Mouse (Mus musculus) testis, adult 2 months (tissue): Measurements from ENCODE around the gene Lbx2. TPM values are rescaled to one million over a fixed set of nuclear protein-coding genes. Genes with fewer than 3 reads are reported as not detected.
A peak's percentile ranks its signal among the peaks of the same experiment; 100 is the strongest.

ENCODE experiments used
- H3K27ac ChIP-seq: fragments of 200-500 bp; 2 replicates; pipeline ENCODE4 v1.5.1; 2012; ENCODE audit warnings: low read depth, low read length; ENCODE audit not compliant: control insufficient read depth, insufficient read depth
- H3K27me3 ChIP-seq: fragments of 200-500 bp; 2 replicates; pipeline ENCODE4 v1.6.1; 2012; ENCODE audit warnings: mild to moderate bottlenecking, low read length, moderate library complexity; ENCODE audit not compliant: control insufficient read depth, insufficient read depth
- H3K36me3 ChIP-seq: fragments of 200-500 bp; 2 replicates; pipeline ENCODE4 v1.6.1; 2012; ENCODE audit warnings: mild to moderate bottlenecking, low read length; ENCODE audit not compliant: control insufficient read depth, insufficient read depth
- H3K4me1 ChIP-seq: fragments of 200-500 bp; 2 replicates; pipeline ENCODE4 v1.6.1; 2012; ENCODE audit warnings: low read length; ENCODE audit not compliant: control insufficient read depth, insufficient read depth
- H3K4me3 ChIP-seq: fragments of 200-500 bp; 2 replicates; pipeline ENCODE4 v1.5.1; 2012; ENCODE audit warnings: low read depth, mild to moderate bottlenecking, low read length, moderate library complexity, mixed read lengths; ENCODE audit not compliant: control insufficient read depth
- CTCF ChIP-seq: fragments of 200-500 bp; IDR thresholded peaks from 2 replicates; pipeline ENCODE4 v1.5.1; 2012; ENCODE audit warnings: low read depth, mild to moderate bottlenecking, inconsistent platforms, low read length, moderate library complexity; ENCODE audit not compliant: control insufficient read depth, insufficient read depth, insufficient replicate concordance
- POLR2A ChIP-seq: fragments of 200-500 bp; IDR thresholded peaks from 2 replicates; pipeline ENCODE4 v1.6.1; 2012; ENCODE audit warnings: low read depth, mild to moderate bottlenecking, inconsistent platforms, low read length, moderate library complexity; ENCODE audit not compliant: control insufficient read depth
- polyA plus RNA-seq: library from polyadenylated mRNA; depleted of rRNA; stranded (reverse); fragments of >200 nt; gene quantifications from 2 replicates; pipeline ENCODE4 v1.2.3, GENCODE M21; 2012

The Lbx2 gene
- polyA plus RNA-seq, 1 experiment: 0.25 TPM

DNA sequence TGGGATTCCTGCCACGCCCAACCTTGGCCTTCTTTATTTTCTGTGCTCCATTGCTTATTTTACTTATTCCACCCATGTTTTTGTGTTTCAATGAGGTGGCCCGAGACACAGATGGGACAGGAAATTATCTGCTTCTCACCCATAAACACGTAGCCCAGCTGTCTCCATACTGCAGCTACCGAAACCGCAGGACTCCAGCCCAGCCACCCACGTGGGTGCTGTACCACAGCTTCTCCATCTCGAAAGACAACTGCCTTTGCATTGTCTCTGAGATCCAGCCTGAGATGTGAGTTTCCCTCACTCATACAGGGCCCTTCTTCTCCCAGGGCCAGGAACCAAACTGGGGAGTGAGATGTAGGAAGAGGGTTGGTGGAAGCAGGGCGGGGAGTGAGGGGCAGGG, 20.2 kb upstream of the Lbx2 start:
- Histone ChIP-seq H3K27me3 (peaks cover 2% of the 10 kb centered on the region; the same call in 1 of the 2 replicates), H3K27ac (no peak overlapping the region), H3K4me3 (no peak overlapping the region), H3K36me3 (no peaks in the 10 kb centered on the region), H3K4me1 (peaks cover 9% of the 10 kb centered on the region)
- no peak for TF ChIP-seq POLR2A
- TF ChIP-seq CTCF: no peak

DNA sequence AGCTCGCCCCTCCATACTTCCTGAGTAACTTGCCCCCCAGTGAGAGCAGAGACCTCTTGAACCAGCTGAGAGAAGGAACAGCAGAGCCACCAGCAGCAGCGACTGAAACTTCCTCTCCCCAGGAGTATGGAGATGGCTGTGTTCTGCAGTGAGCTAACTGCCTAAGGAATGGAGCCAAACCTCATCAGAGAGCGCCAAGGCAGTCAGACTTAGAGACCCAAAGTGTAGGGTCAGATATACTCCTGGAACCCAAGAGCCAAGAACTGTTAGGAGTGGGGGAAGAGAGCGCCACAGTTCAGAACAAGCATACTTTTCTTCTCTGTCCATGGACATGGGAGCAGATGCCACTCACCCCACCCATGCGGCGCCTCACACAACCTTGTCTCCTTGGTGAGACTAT, 19.7 kb upstream of the Lbx2 start:
- Histone ChIP-seq H3K27ac (no peak overlapping the region), H3K36me3 (no peaks in the 10 kb centered on the region), H3K4me3 (no peak overlapping the region), H3K27me3 (peaks cover 3% of the 10 kb centered on the region; the same call in 1 of the 2 replicates), H3K4me1 (peaks cover 11% of the 10 kb centered on the region)
- no peak for TF ChIP-seq CTCF
- TF ChIP-seq POLR2A: no peak

DNA sequence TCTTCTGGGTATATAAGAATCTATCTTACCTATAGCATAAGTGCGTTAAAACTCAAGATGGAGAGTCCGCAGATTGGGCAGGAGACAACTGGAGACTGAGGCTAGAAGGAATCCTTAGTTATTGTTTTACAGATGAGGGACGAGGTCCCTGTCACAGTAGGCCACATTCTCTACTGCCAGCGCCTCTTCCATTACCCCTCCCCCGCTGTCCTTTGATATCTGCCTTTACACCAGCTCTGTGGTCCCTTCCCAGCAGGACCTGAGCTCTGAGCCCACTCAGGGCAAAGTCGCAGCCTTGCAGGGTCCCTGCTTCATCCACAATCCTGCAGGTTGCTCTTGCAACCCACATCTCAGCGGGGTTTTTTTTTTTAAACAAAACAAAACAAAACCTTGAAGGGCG, 17.9 kb upstream of the Lbx2 start:
- H3K36me3 ChIP-seq: no peaks in the 10 kb centered on the region
- peaks cover 12% of the 10 kb centered on the region for H3K4me1 ChIP-seq
- no peak overlapping the region for H3K4me3 ChIP-seq
- H3K27me3 ChIP-seq: peaks cover 3% of the 10 kb centered on the region; the same call in 1 of the 2 replicates
- no peak overlapping the region for H3K27ac ChIP-seq
- TF ChIP-seq POLR2A: no peak
- no peak for TF ChIP-seq CTCF

DNA sequence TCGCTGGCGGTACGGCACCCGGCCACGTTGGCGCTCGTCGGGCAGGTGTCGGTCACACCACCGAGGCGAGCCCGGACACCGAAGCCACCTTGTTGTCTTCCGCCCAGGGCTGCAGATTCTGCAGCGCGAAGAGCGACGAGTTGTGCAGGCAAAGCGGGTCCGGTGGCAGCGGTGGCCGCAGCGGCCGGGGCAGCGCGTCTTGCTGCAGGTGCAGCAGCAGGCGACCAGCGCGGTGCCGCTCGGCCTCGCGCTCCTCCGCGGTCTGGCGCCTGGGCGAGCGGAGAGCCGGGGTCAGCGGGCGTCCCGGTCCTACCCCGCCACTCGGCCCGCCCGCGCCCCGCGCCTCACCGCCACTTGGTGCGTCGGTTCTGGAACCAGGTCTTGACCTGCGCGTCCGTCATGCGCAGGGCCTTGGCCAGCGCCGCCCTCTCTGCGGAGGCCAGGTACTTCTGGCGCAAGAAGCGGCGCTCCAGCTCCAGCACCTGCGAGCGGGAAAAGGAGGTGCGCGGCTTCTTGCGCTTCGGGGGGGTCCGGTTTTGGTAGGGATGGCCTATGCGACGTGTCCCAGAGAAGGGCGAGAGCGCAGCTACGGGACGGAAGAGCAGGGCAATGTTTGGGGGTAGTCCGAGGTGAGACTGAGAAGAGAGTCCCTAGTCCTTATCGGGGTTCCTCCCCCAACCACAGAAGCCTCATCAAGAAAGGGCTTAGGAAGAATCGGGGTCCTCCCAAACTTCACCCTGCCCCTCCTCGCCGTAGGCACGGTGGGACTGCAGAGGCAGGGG, 17.3 kb upstream of the Lbx2 start:
- Histone ChIP-seq H3K36me3 (no peaks in the 10 kb centered on the region), H3K27ac (no peak overlapping the region), H3K4me1 (peaks cover 12% of the 10 kb centered on the region), H3K27me3 (peaks cover 3% of the 10 kb centered on the region; the same call in 1 of the 2 replicates), H3K4me3 (no peak overlapping the region; the same call in 1 of the 2 replicates)
- no peak for TF ChIP-seq POLR2A
- TF ChIP-seq CTCF: no peak

DNA sequence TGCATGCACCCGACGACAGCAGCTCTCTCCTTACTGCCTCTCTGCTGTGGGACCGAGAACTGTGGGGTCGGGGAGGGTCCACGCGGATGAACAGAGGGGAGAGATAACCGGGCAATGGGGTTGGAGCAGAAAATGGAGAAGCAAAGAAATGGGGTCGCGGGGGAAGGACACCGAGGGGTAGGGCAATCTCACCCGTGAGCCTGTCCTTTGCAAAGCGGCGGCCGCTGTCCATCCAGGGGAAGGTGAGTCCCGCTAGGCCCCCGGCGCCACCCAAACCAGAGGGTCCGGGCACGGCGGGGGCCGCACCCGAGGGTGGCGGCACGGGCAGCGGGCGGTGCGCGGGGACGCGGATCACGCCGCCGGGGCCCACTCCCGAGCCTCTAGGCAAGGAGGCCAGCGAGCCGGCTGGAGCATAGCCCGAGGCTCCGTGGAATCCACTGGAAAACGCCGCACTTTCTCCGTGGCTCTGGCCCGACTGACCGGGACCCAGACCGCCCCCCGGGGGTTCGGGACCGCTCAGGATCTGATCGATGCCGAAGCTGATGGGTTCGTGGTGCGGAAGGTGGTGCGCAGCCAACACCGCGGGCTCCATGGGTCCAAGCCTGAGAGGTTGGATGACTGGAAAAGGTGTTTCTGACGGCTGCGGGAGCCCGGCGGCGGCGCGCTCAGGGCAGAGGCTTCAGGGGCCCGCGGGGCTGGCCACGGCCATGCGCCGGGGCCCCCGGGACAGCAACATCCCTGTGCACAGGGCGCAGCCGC, 16.5 kb upstream of the Lbx2 start:
- Histone ChIP-seq H3K27ac (no peak overlapping the region), H3K27me3 (peaks cover 3% of the 10 kb centered on the region; the same call in 1 of the 2 replicates), H3K36me3 (no peaks in the 10 kb centered on the region), H3K4me1 (peaks cover 12% of the 10 kb centered on the region), H3K4me3 (peak overlapping the region; percentile 6; the same call in 1 of the 2 replicates)
- no peak for TF ChIP-seq CTCF
- no peak for TF ChIP-seq POLR2A

DNA sequence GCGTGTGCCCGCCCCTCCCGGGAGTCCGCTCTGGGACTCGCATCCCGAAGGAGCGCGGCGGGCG, 16.1 kb upstream of the Lbx2 start, which contains the start of gene Tlx2:
Tlx2 (minus strand) TSS at position 47 of the 64 bp plus-strand sequence.
- Histone ChIP-seq H3K27ac (no peak within 1 kb of the TSS), H3K36me3 (no peaks in the 10 kb centered on the region), H3K27me3 (peaks cover 3% of the 10 kb centered on the region; the same call in 1 of the 2 replicates), H3K4me1 (peaks cover 12% of the 10 kb centered on the region), H3K4me3 (peak within 1 kb of the TSS; percentile 9; the same call in 1 of the 2 replicates)
- TF ChIP-seq POLR2A (no peak), CTCF (no peak)
